Mouse (Mus musculus): ENCODE measurements around the gene Adam3.

The Adam3 gene

GRCm38 (mm10) chr8:24725630-24726029 lies at the start of gene Adam3:
Gene Adam3, minus strand, starts transcription at chr8:24725852.
- peak; percentile 12 for DNase-seq (ENCODE audit: low read depth, low spot score)

DNA sequence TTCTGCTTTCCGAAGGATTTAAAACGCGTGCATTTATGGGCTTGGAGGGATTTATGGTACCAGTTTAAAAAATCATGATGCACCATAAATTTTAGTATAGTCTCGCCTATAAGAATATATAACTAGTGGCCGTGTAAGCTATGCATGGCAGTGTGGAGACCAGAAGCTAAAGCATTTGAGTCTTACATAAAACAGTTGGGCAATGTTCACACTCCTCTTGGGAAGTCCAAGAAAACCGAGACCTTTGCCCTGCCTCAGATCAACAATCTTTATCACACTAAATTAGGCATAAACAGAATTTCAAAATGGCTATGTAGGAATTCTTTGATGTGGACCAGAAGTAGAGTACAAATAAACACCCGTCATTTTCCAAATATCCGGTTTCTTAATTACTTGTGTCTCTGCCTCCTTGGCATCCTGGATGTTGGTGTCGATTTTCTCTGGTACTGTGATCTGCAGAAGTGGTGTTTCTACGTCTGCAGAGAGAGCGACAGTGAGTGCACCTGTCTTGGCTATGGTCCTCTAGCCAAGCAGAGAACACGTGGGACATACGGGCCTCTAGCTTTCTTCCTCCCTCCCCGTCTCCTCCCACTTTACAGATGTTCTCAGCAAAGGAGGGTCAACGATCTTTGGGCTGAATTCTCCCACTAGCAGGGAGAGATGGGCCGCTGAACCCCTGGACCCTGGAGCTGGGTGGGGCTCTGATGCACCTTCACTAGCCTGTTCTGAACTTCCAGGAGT lies 596 bp downstream of the Adam3 start:
- DNase-seq (ENCODE audit: low read depth, low spot score), result no peak

Measured in R1 (cell line).